Mouse (Mus musculus) limb, embryonic 13.5 days (tissue): Measurements from ENCODE around the gene Sfn. TPM values are rescaled to one million over a fixed set of nuclear protein-coding genes. Genes with fewer than 3 reads are reported as not detected.

ENCODE experiments used
- ATAC-seq: fragments of 200-750 bp; cut with Nextera tagmentation; 2 replicates; pipeline ENCODE4 v1.8.0; 2017; ENCODE audit warnings: low read depth, moderate number of reproducible peaks, moderate TSS enrichment; ENCODE audit not compliant: low FRiP score
- H3K27ac ChIP-seq: fragments of 300-500 bp; sonication (generic); 2 replicates; pipeline ENCODE4 v1.5.1; 2015; ENCODE audit warnings: inconsistent platforms, mild to moderate bottlenecking, moderate library complexity
- H3K27me3 ChIP-seq: fragments of 300-500 bp; sonication (generic); 2 replicates; pipeline ENCODE4 v1.6.1; 2015; ENCODE audit warnings: mild to moderate bottlenecking, inconsistent platforms
- H3K36me3 ChIP-seq: fragments of 300-500 bp; sonication (generic); 2 replicates; pipeline ENCODE4 v1.6.1; 2015; ENCODE audit warnings: inconsistent platforms, mild to moderate bottlenecking, moderate library complexity
- H3K4me1 ChIP-seq: fragments of 300-500 bp; sonication (generic); 2 replicates; pipeline ENCODE4 v1.6.1; 2015; ENCODE audit warnings: inconsistent platforms
- H3K4me2 ChIP-seq: fragments of 300-500 bp; sonication (generic); replicated peaks from 2 replicates; pipeline ENCODE4 v1.6.1; 2015; ENCODE audit warnings: inconsistent platforms, mild to moderate bottlenecking, moderate library complexity
- H3K4me3 ChIP-seq: fragments of 300-500 bp; sonication (generic); 2 replicates; pipeline ENCODE4 v1.5.1; 2015; ENCODE audit warnings: moderate library complexity, mild to moderate bottlenecking, inconsistent platforms
- H3K9ac ChIP-seq: fragments of 300-500 bp; sonication (generic); 2 replicates; pipeline ENCODE4 v1.6.1; 2015; ENCODE audit warnings: mild to moderate bottlenecking, inconsistent platforms
- H3K9me3 ChIP-seq: fragments of 300-500 bp; sonication (generic); 2 replicates; pipeline ENCODE4 v1.6.1; 2016; ENCODE audit warnings: inconsistent platforms
- WGBS: fragments of 180-500 bp; shearing (Covaris S2); methylation state at CpG from one replicate; pipeline ENCODE4 v1.1.7; 2015; 5-methylcytosine and 5-hydroxymethylcytosine counted together
- polyA plus RNA-seq: library from polyadenylated mRNA; unstranded; fragments of >200 nt; fragmentation: Nextera tagmentation; extraction: Ambion mirVana; gene quantifications from 2 replicates; pipeline ENCODE4 v1.2.1, GENCODE M21; 2015

The Sfn gene
- polyA plus RNA-seq, 1 experiment from 2014 or later: 81.3 TPM

DNA sequence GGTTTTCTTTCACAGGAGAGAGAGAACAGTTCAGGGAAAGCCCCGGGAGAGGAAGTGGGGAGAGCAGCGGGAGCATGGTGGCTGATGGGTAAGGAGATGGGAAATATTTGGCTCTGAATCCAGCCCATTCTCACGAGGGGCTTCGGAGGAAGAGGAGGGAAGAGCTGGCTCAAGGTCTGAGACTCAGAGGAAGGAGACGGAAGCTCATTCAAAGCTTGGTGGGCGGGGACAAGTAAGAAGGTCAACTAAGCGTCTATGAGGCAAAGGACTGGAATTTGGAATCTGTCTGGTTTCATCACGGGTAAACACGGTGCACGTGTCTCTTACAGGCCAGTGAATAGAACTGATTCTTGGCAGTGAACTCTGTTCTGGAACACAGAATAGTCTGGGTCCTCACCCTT, 31.9 kb downstream of the Sfn start:
- Histone ChIP-seq H3K4me1 (peaks cover 2% of the 10 kb centered on the region), H3K4me3 (no peak overlapping the region), H3K36me3 (no peaks in the 10 kb centered on the region), H3K9ac (no peak overlapping the region), H3K4me2 (no peak overlapping the region), H3K27me3 (no peaks in the 10 kb centered on the region), H3K9me3 (no peaks in the 10 kb centered on the region), H3K27ac (no peak overlapping the region)
- WGBS: 62% methylated on average over 10 of the region's 10 CpGs
- ATAC-seq: no peak

- H3K4me1 ChIP-seq: no peaks in the 10 kb centered on the region
- H3K9me3 ChIP-seq: peaks cover 1% of the 10 kb centered on the region; the same call in 1 of the 2 replicates
- no peak overlapping the region for H3K4me3 ChIP-seq
- no peak overlapping the region for H3K4me2 ChIP-seq
- H3K27me3 ChIP-seq: no peaks in the 10 kb centered on the region
- H3K27ac ChIP-seq: no peak overlapping the region
- no peak overlapping the region for H3K9ac ChIP-seq
- no peak for ATAC-seq
- 84% methylated on average over 10 of the region's 10 CpGs for WGBS
- H3K36me3 ChIP-seq: no peaks in the 10 kb centered on the region
These were observed 32.5 kb downstream of the Sfn start for GRCm38 (mm10) chr4:133569291-133570065.

GRCm38 (mm10) chr4:133567251-133567650, 34.7 kb downstream of the Sfn start:
- Histone ChIP-seq H3K4me2 (no peak overlapping the region), H3K4me1 (no peaks in the 10 kb centered on the region), H3K27me3 (no peaks in the 10 kb centered on the region), H3K4me3 (no peak overlapping the region), H3K9ac (no peak overlapping the region), H3K27ac (no peak overlapping the region), H3K36me3 (no peaks in the 10 kb centered on the region), H3K9me3 (peaks cover 3% of the 10 kb centered on the region; the same call in 1 of the 2 replicates)
- WGBS: 15% methylated on average over 8 of the region's 8 CpGs
- ATAC-seq: no peak

DNA sequence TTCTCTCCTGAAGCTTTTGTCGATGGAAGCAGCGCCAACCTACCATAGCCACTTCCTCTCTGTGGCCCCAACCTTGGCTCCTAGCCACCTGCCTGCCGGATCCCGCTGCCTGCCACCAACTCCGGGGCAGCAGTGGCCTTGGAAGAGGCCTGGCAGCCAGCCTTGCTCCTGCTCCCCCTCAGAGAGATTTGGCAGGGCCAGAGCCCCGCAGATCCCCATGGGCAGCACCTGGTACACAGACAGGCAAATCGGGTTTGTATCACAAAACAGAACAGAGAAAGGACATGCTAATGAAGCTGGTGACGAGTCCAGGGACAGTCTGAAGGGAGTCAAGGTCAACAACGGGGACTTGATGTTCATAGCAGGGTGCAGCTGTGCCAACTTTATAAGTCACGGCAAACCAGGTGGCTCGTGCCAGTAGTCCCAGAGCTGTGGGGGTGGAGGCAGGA, 38.8 kb downstream of the Sfn start:
- Histone ChIP-seq H3K4me2 (no peak overlapping the region), H3K36me3 (no peaks in the 10 kb centered on the region), H3K4me3 (no peak overlapping the region), H3K27ac (no peak overlapping the region), H3K9ac (no peak overlapping the region), H3K9me3 (peaks cover 3% of the 10 kb centered on the region; the same call in 1 of the 2 replicates), H3K27me3 (no peaks in the 10 kb centered on the region), H3K4me1 (no peaks in the 10 kb centered on the region)
- ATAC-seq: no peak
- 73% methylated on average over 11 of the region's 11 CpGs for WGBS

GRCm38 (mm10) chr4:133561622-133562021, 40.3 kb downstream of the Sfn start:
- H3K4me2 ChIP-seq: no peak overlapping the region
- H3K27me3 ChIP-seq: no peaks in the 10 kb centered on the region
- H3K9ac ChIP-seq: no peak overlapping the region
- H3K36me3 ChIP-seq: no peaks in the 10 kb centered on the region
- H3K4me3 ChIP-seq: no peak overlapping the region
- 58% methylated on average over 4 of the region's 4 CpGs for WGBS
- no peak overlapping the region for H3K27ac ChIP-seq
- peaks cover 3% of the 10 kb centered on the region; the same call in 1 of the 2 replicates for H3K9me3 ChIP-seq
- no peaks in the 10 kb centered on the region for H3K4me1 ChIP-seq
- ATAC-seq: no peak

DNA sequence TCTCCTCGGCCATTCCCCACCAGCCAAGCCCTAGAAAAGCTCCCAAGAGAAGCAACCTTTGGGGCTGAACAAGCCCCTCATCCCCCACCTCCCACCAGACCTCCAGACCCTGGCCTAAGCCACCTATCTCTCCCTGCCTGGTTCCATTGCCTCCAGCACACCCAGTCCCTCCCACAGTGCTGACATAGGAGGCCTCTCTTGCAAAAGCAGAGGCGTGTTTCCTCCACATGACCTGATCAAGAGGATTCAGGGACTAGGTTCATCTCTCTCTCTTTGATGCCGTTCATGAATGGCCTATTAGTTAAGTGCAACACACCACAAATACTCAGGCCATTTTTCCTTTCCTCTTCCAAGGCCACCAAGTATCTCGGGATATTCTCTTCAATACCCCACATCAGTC, 42.1 kb downstream of the Sfn start:
- Histone ChIP-seq H3K4me1 (no peaks in the 10 kb centered on the region), H3K27ac (no peak overlapping the region), H3K4me2 (no peak overlapping the region), H3K4me3 (no peak overlapping the region), H3K9ac (no peak overlapping the region), H3K9me3 (peaks cover 3% of the 10 kb centered on the region; the same call in 1 of the 2 replicates), H3K36me3 (no peaks in the 10 kb centered on the region), H3K27me3 (peaks cover 5% of the 10 kb centered on the region; the same call in 1 of the 2 replicates)
- no peak for ATAC-seq
- 79% methylated on average over 4 of the region's 4 CpGs for WGBS

GRCm38 (mm10) chr4:133557041-133557717, 44.8 kb downstream of the Sfn start:
- 38% methylated on average over 10 of the region's 10 CpGs for WGBS
- ATAC-seq: no peak
- Histone ChIP-seq H3K9ac (no peak overlapping the region), H3K27ac (no peak overlapping the region), H3K27me3 (peaks cover 22% of the 10 kb centered on the region; the same call in 1 of the 2 replicates), H3K4me3 (no peak overlapping the region), H3K4me2 (no peak overlapping the region), H3K4me1 (no peaks in the 10 kb centered on the region), H3K36me3 (no peaks in the 10 kb centered on the region), H3K9me3 (no peaks in the 10 kb centered on the region)

DNA sequence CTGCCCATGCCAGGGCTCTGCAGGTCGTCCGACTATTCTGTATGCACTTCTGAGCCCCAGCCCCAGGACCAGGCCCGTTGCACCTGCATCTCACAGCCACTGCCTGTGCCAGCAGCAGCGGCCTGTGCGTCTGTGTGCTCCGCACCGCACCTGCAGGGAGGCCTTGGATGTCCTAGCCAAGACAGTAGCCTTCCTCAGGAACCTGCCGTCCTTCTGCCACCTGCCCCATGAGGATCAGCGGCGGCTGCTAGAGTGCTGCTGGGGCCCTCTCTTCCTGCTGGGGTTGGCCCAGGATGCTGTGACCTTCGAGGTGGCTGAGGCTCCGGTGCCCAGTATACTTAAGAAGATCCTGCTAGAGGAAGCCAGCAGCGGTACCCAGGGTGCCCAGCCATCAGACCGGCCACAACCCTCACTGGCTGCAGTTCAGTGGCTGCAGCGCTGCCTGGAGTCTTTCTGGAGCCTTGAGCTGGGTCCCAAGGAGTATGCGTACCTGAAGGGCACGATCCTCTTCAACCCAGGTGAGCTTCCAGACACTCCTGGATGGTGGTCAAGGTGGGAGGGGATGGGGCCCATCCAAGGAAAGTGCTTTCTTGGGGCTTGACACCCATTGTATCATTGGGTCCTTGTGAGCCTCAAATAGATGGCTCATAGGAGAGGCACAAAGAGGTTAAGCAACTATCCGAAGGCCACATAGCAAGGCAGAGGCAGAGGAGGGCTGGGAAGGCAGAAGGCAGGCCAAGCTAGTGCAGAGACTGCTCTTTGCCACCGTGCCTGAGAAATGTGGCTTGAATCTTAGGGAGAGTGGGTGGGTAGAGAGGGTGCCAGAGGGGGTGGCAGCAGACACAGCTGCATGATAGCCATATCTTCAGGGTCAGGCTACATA, 48.3 kb downstream of the Sfn start:
- no peak overlapping the region for H3K4me3 ChIP-seq
- no peak for ATAC-seq
- no peaks in the 10 kb centered on the region for H3K36me3 ChIP-seq
- H3K4me2 ChIP-seq: no peak overlapping the region
- 72% methylated on average over 19 of the region's 19 CpGs for WGBS
- H3K4me1 ChIP-seq: no peaks in the 10 kb centered on the region
- H3K9me3 ChIP-seq: no peaks in the 10 kb centered on the region
- peaks cover 27% of the 10 kb centered on the region; the same call in 1 of the 2 replicates for H3K27me3 ChIP-seq
- no peak overlapping the region for H3K9ac ChIP-seq
- no peak overlapping the region for H3K27ac ChIP-seq

DNA sequence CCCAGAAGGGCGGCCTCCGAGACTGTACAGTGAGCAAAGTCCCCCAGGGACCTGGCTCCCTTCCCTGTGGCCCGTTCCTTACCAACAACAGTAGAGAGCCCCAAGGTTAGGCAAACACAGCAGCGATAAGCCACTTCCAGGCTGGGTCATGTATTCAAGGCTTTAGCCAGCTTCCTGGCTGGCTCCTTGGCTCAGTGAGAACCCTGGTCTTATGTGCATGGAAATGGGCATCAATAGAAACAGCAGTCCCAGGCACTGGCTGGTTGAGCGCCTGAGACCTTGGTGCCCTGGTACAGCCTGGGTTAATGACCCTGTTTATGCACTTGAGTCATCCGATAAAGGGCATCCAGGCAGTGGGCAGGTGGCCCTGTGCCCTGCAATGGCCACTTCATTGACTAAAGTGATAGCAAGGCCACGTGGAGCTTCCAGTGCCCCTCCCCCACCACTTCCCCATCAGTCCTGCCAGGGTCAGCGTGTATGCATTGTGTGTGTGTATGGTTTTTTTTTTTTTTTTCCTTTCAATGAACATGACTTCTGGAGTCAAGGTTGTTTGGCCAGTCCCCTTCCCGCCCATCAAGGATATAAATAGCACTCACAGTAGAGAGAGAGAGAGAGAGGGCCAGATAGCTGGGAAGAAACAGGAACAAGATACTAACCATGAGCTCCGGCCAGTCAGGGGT, 49.1 kb downstream of the Sfn start, which contains the start of gene Nr0b2:
Gene Nr0b2, plus strand, starts transcription at position 609 of the 680 bp plus-strand sequence.
- Histone ChIP-seq H3K4me1 (no peaks in the 10 kb centered on the region), H3K36me3 (no peaks in the 10 kb centered on the region), H3K27ac (no peak within 1 kb of the TSS), H3K4me2 (no peak within 1 kb of the TSS), H3K27me3 (peaks cover 27% of the 10 kb centered on the region; the same call in 1 of the 2 replicates), H3K9ac (no peak within 1 kb of the TSS), H3K9me3 (peaks cover 2% of the 10 kb centered on the region; the same call in 1 of the 2 replicates), H3K4me3 (no peak within 1 kb of the TSS)
- WGBS: 73% methylated on average over 10 of the region's 10 CpGs
- no peak for ATAC-seq

DNA sequence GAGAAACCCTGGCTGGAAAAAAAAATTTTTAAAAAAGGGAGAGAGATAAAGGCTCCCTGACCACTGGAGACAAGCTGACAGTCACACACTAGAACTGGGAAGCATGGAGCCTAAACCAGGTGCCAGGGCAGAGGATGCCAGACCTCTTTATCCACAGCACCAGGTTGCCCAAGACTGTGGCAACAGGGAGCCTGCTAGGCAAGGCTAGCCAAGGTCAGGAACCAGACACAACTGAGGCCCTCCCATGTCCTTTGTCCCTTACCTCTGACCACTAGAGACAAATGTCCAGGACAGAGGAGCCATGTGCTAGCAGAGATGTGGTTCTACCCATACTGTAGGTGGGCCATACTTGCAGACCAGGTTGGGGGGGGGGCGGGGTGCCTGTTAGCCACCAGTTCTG, 49.9 kb downstream of the Sfn start:
- WGBS: 75% methylated on average over 1 of the region's 1 CpGs
- Histone ChIP-seq H3K4me1 (no peaks in the 10 kb centered on the region), H3K27me3 (peaks cover 27% of the 10 kb centered on the region; the same call in 1 of the 2 replicates), H3K9me3 (peaks cover 2% of the 10 kb centered on the region; the same call in 1 of the 2 replicates), H3K4me2 (no peak overlapping the region), H3K9ac (no peak overlapping the region), H3K36me3 (no peaks in the 10 kb centered on the region), H3K4me3 (no peak overlapping the region), H3K27ac (no peak overlapping the region)
- ATAC-seq: no peak
